Mouse (Mus musculus) frontal cortex, postnatal 14 days (tissue): ENCODE data around the gene Ptger1.

Experiments used
- DNase-seq, 2 experiments: peaks; one replicate each; pipeline ENCODE4 v3.0.0; 2022; ENCODE audit warnings: low spot score in 2 of 2

The Ptger1 gene

GRCm38 (mm10) chr8:83656043-83656442 lies 10.4 kb upstream of the Ptger1 start:
- no peak for DNase-seq

GRCm38 (mm10) chr8:83656484-83657246 lies 9.8 kb upstream of the Ptger1 start:
- DNase-seq: peak in 1 of 2 experiments; percentile 34

- no peak for DNase-seq
Measured at GRCm38 (mm10) chr8:83660545-83660944, 5.9 kb upstream of the Ptger1 start.

GRCm38 (mm10) chr8:83660995-83661680 lies 5.3 kb upstream of the Ptger1 start:
- no peak for DNase-seq

GRCm38 (mm10) chr8:83662421-83662826 lies 4.1 kb upstream of the Ptger1 start:
- peak; percentile 82 to 83 for DNase-seq

- DNase-seq: no peak
Measured at GRCm38 (mm10) chr8:83664096-83664495, 2.4 kb upstream of the Ptger1 start.

GRCm38 (mm10) chr8:83664931-83665625 lies 1.4 kb upstream of the Ptger1 start:
- DNase-seq: no peak

GRCm38 (mm10) chr8:83666866-83667234 lies 372 bp downstream of the Ptger1 start:
- no peak for DNase-seq

GRCm38 (mm10) chr8:83667526-83667925 lies 1.0 kb downstream of the Ptger1 start:
- DNase-seq: no peak

- DNase-seq: no peak
Measured at GRCm38 (mm10) chr8:83668010-83668916, 1.8 kb downstream of the Ptger1 start.

GRCm38 (mm10) chr8:83669013-83669412 lies 2.5 kb downstream of the Ptger1 start:
- DNase-seq: no peak

GRCm38 (mm10) chr8:83672936-83673335 lies 6.5 kb downstream of the Ptger1 start:
- DNase-seq: no peak

- no peak for DNase-seq
Measured at GRCm38 (mm10) chr8:83674497-83674896, 8.0 kb downstream of the Ptger1 start.

GRCm38 (mm10) chr8:83679866-83680265 lies 13.4 kb downstream of the Ptger1 start:
- no peak for DNase-seq

- DNase-seq: no peak
Measured at GRCm38 (mm10) chr8:83680603-83681002, 14.1 kb downstream of the Ptger1 start.

GRCm38 (mm10) chr8:83681099-83681498 lies 14.6 kb downstream of the Ptger1 start:
- DNase-seq: no peak

- DNase-seq: no peak
Measured at GRCm38 (mm10) chr8:83684517-83684916, 18.0 kb downstream of the Ptger1 start.

- no peak for DNase-seq
Measured at GRCm38 (mm10) chr8:83689264-83689663, 22.8 kb downstream of the Ptger1 start.

GRCm38 (mm10) chr8:83693609-83694236 lies 27.2 kb downstream of the Ptger1 start:
- DNase-seq: no peak

GRCm38 (mm10) chr8:83694369-83695160 lies 28.1 kb downstream of the Ptger1 start:
- no peak for DNase-seq
